Mouse (Mus musculus): Measurements from ENCODE around the gene Soat1. TPM values are rescaled to one million over a fixed set of nuclear protein-coding genes. Genes with fewer than 3 reads are reported as not detected.

Soat1 gene
- total RNA-seq, 1 experiment, result 62.4 TPM

- H3K27ac ChIP-seq (ENCODE audit: insufficient read depth, low read depth, low read length, poor library complexity, severe bottlenecking), result no peak overlapping the region
- in situ Hi-C loops (cut with MboI; ENCODE audit: low sequenced_read_pairs in 2 of 2, unreplicated experiment in 2 of 2), result no loop called here
- no peak overlapping the region for H3K9ac ChIP-seq (ENCODE audit: insufficient read depth, low read depth, low read length, poor library complexity, severe bottlenecking)
- DNase-seq (ENCODE audit: low read depth, low spot score), result no peak
- H3K9me3 ChIP-seq (ENCODE audit: control insufficient read depth, insufficient read depth, low read depth, low read length), result no peaks in the 10 kb centered on the region
- TF ChIP-seq CHD2 (IDR thresholded peaks at IDR 0.05; ENCODE audit: low read depth, low read length) (no peak), ZNF384 (IDR thresholded peaks at IDR 0.05; ENCODE audit: low read depth, low read length) (no peak), HCFC1 (IDR thresholded peaks at IDR 0.05; ENCODE audit: borderline replicate concordance, insufficient read depth, low read length) (no peak), ZC3H11A (IDR thresholded peaks at IDR 0.05; ENCODE audit: borderline replicate concordance, low read depth, low read length) (no peak), MAFK (IDR thresholded peaks at IDR 0.05; ENCODE audit: insufficient read depth, low read depth, low read length) (no peak)
- H3K4me3 ChIP-seq (ENCODE audit: insufficient read depth in 1 of 2, low read depth in 1 of 2, low read length in 2 of 2, poor library complexity in 1 of 2, severe bottlenecking in 1 of 2), result no peak overlapping the region
- no peaks in the 10 kb centered on the region for H3K36me3 ChIP-seq (ENCODE audit: control insufficient read depth, insufficient read depth, low read length, poor library complexity, severe bottlenecking)
- peaks cover 0 to 3% of the 10 kb centered on the region in 2 experiments; a peak in 1 of 4 replicates for H3K4me1 ChIP-seq (ENCODE audit: control insufficient read depth in 2 of 2, insufficient read depth in 2 of 2, low read length in 2 of 2, poor library complexity in 1 of 2)
Observed at GRCm38 (mm10) chr1:156476016-156476415, 1.9 kb upstream of the Soat1 start.

- H3K4me1 ChIP-seq (ENCODE audit: control insufficient read depth in 2 of 2, insufficient read depth in 2 of 2, low read length in 2 of 2, poor library complexity in 1 of 2), result peaks cover 0 to 3% of the 10 kb centered on the region in 2 experiments; a peak in 1 of 4 replicates
- in situ Hi-C loops (cut with MboI; ENCODE audit: low sequenced_read_pairs in 2 of 2, unreplicated experiment in 2 of 2), result no loop called here
- no peak for DNase-seq (ENCODE audit: low read depth, low spot score)
- H3K4me3 ChIP-seq (ENCODE audit: insufficient read depth in 1 of 2, low read depth in 1 of 2, low read length in 2 of 2, poor library complexity in 1 of 2, severe bottlenecking in 1 of 2), result no peak overlapping the region
- no peak for TF ChIP-seq ZNF384 (IDR thresholded peaks at IDR 0.05; ENCODE audit: low read depth, low read length)
- no peak for TF ChIP-seq HCFC1 (IDR thresholded peaks at IDR 0.05; ENCODE audit: borderline replicate concordance, insufficient read depth, low read length)
- TF ChIP-seq ZC3H11A (IDR thresholded peaks at IDR 0.05; ENCODE audit: borderline replicate concordance, low read depth, low read length), result no peak
- no peak for TF ChIP-seq CHD2 (IDR thresholded peaks at IDR 0.05; ENCODE audit: low read depth, low read length)
- TF ChIP-seq MAFK (IDR thresholded peaks at IDR 0.05; ENCODE audit: insufficient read depth, low read depth, low read length), result no peak
- no peak overlapping the region for H3K27ac ChIP-seq (ENCODE audit: insufficient read depth, low read depth, low read length, poor library complexity, severe bottlenecking)
- no peaks in the 10 kb centered on the region for H3K36me3 ChIP-seq (ENCODE audit: control insufficient read depth, insufficient read depth, low read length, poor library complexity, severe bottlenecking)
- H3K9ac ChIP-seq (ENCODE audit: insufficient read depth, low read depth, low read length, poor library complexity, severe bottlenecking), result no peak overlapping the region
- no peaks in the 10 kb centered on the region for H3K9me3 ChIP-seq (ENCODE audit: control insufficient read depth, insufficient read depth, low read depth, low read length)
Observed at GRCm38 (mm10) chr1:156474854-156475253, 723 bp upstream of the Soat1 start.

GRCm38 (mm10) chr1:156473003-156473402 is 1.1 kb downstream of the Soat1 start:
- TF ChIP-seq HCFC1 (IDR thresholded peaks at IDR 0.05; ENCODE audit: borderline replicate concordance, insufficient read depth, low read length) (no peak), ZC3H11A (IDR thresholded peaks at IDR 0.05; ENCODE audit: borderline replicate concordance, low read depth, low read length) (no peak), CHD2 (IDR thresholded peaks at IDR 0.05; ENCODE audit: low read depth, low read length) (no peak), MAFK (IDR thresholded peaks at IDR 0.05; ENCODE audit: insufficient read depth, low read depth, low read length) (no peak), ZNF384 (IDR thresholded peaks at IDR 0.05; ENCODE audit: low read depth, low read length) (no peak)
- Histone ChIP-seq H3K9ac (ENCODE audit: insufficient read depth, low read depth, low read length, poor library complexity, severe bottlenecking) (peak overlapping the region; percentile 53), H3K4me3 (ENCODE audit: insufficient read depth in 1 of 2, low read depth in 1 of 2, low read length in 2 of 2, poor library complexity in 1 of 2, severe bottlenecking in 1 of 2) (peak overlapping the region; percentile 35 to 82), H3K4me1 (ENCODE audit: control insufficient read depth in 2 of 2, insufficient read depth in 2 of 2, low read length in 2 of 2, poor library complexity in 1 of 2) (peaks cover 0 to 3% of the 10 kb centered on the region in 2 experiments; a peak in 1 of 4 replicates), H3K36me3 (ENCODE audit: control insufficient read depth, insufficient read depth, low read length, poor library complexity, severe bottlenecking) (no peaks in the 10 kb centered on the region), H3K27ac (ENCODE audit: insufficient read depth, low read depth, low read length, poor library complexity, severe bottlenecking) (no peak overlapping the region), H3K9me3 (ENCODE audit: control insufficient read depth, insufficient read depth, low read depth, low read length) (no peaks in the 10 kb centered on the region)
- DNase-seq (ENCODE audit: low read depth, low spot score), result no peak
- in situ Hi-C loops (cut with MboI; ENCODE audit: low sequenced_read_pairs in 2 of 2, unreplicated experiment in 2 of 2), result no loop called here

DNA sequence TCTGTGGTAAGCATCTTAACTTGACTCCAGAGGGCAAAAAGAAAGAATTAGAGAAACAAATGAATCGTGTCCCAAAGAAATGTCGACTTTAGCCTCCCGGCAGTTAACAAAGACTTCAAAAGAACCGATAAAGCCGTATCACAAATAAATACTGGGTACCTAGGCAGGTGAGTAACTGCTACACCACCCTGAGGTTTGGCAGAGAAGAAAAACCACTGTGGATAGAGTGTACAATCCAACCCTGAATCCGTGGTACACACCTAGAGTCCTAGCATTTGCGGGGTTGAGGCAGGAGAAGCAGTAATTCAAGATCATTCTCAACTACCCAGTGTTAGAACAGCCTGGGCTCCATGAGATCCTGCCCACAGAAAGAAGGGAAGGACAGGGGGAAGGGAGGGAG is 2.2 kb downstream of the Soat1 start:
- in situ Hi-C loops (cut with MboI; ENCODE audit: low sequenced_read_pairs in 2 of 2, unreplicated experiment in 2 of 2), result no loop called here
- Histone ChIP-seq H3K27ac (ENCODE audit: insufficient read depth, low read depth, low read length, poor library complexity, severe bottlenecking) (no peak overlapping the region), H3K4me3 (ENCODE audit: insufficient read depth in 1 of 2, low read depth in 1 of 2, low read length in 2 of 2, poor library complexity in 1 of 2, severe bottlenecking in 1 of 2) (no peak overlapping the region), H3K4me1 (ENCODE audit: control insufficient read depth in 2 of 2, insufficient read depth in 2 of 2, low read length in 2 of 2, poor library complexity in 1 of 2) (peaks cover 0 to 1% of the 10 kb centered on the region in 2 experiments; a peak in 1 of 4 replicates), H3K9ac (ENCODE audit: insufficient read depth, low read depth, low read length, poor library complexity, severe bottlenecking) (no peak overlapping the region), H3K36me3 (ENCODE audit: control insufficient read depth, insufficient read depth, low read length, poor library complexity, severe bottlenecking) (no peaks in the 10 kb centered on the region; the same call in 1 of the 2 replicates), H3K9me3 (ENCODE audit: control insufficient read depth, insufficient read depth, low read depth, low read length) (no peaks in the 10 kb centered on the region)
- TF ChIP-seq ZC3H11A (IDR thresholded peaks at IDR 0.05; ENCODE audit: borderline replicate concordance, low read depth, low read length) (no peak), ZNF384 (IDR thresholded peaks at IDR 0.05; ENCODE audit: low read depth, low read length) (no peak), MAFK (IDR thresholded peaks at IDR 0.05; ENCODE audit: insufficient read depth, low read depth, low read length) (no peak), CHD2 (IDR thresholded peaks at IDR 0.05; ENCODE audit: low read depth, low read length) (no peak), HCFC1 (IDR thresholded peaks at IDR 0.05; ENCODE audit: borderline replicate concordance, insufficient read depth, low read length) (no peak)
- no peak for DNase-seq (ENCODE audit: low read depth, low spot score)
